Mouse (Mus musculus): ENCODE data around the gene Dnajb14. TPM values are rescaled to one million over a fixed set of nuclear protein-coding genes. Genes with fewer than 3 reads are reported as not detected.

Dnajb14 gene
- total RNA-seq (2014; rRNA removed), result 16.5 and 19.2 TPM in 2 replicates
- 6.5 and 14.9 TPM in 2 replicates for polyA plus RNA-seq (2015; fragmentation: Nextera tagmentation; extraction: Ambion mirVana)

DNA sequence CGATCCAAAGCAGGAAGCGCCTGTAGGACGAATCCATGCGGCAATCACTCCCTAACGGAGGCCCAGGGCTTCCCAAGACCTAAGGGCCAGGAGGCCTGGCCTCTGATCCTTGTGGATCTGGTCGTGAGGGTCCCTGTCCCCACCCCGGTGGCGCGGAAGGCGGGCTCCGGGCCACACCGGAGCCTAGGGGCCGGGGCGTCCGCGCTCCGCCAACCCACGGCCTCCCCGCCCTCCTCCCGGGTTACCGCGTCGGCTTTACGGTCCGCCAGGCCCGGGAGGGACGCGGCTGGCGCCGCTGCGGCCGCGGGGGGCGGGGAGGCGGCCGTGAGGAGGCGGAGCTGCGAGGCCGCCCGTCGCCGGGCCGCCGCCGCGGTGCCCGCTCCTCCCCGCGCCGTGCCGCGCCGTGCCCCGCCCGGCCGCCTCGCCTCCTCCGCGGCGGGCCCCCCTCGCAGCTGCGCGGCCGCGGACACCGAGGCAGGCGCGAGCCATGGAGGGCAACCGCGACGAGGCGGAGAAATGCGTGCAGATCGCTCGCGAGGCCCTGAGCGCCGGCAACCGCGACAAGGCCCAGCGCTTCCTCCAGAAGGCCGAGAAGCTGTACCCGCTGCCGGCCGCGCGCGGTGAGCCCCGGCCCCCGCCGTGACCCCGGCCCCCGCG, at the start of gene Dnajb14:
Dnajb14 (plus strand) TSS at position 239 of the 657 bp plus-strand sequence.
- Histone ChIP-seq H3K27me3 (ENCODE audit: insufficient read depth, low read length) (no peaks in the 10 kb centered on the region), H3K4me3 (ENCODE audit: low read depth, low read length) (peak within 1 kb of the TSS; percentile 70), H3K4me2 (ENCODE audit: low read depth) (peak within 1 kb of the TSS; percentile 84), H3K4me1 (ENCODE audit: insufficient read depth) (peaks cover 5% of the 10 kb centered on the region), H3K27ac (ENCODE audit: low read depth, low read length) (peak within 1 kb of the TSS; percentile 90), H3K9ac (peak within 1 kb of the TSS; percentile 84), H3K36me3 (ENCODE audit: insufficient read depth) (no peaks in the 10 kb centered on the region), H3K9me3 (ENCODE audit: low read length) (no peaks in the 10 kb centered on the region)
- WGBS, result under 1% methylated on average over 66 of the region's 94 CpGs
- DNase-seq, result peak; percentile 62
- no peak for TF ChIP-seq CTCF (IDR thresholded peaks at IDR 0.05; ENCODE audit: low read depth)
- ATAC-seq, result peak; percentile 4; the same call in 1 of the 2 replicates

DNA sequence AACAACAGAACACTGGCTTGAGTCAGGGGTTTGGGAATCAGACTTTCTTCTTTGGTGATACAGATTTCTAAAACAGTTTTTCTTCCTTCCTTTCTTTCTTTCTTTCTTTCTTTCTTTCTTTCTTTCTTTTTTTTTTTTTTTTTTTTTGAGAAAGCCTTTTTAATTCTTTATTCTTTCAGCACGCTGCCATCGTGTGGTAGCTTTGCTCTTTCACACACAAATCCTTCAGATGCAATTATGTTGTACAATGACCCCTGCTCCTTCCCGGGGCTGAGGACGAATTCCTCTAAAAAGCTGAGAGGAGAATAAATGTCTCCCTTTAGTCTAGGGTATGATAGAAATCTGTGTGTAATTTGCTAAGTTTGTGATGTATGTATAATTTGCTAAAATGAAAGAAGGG, 48.8 kb upstream of the Dnajb14 start:
- no peak overlapping the region for H3K4me2 ChIP-seq (ENCODE audit: low read depth)
- no peaks in the 10 kb centered on the region for H3K27me3 ChIP-seq (ENCODE audit: insufficient read depth, low read length)
- no peaks in the 10 kb centered on the region for H3K9me3 ChIP-seq (ENCODE audit: low read length)
- H3K4me1 ChIP-seq (ENCODE audit: insufficient read depth), result no peaks in the 10 kb centered on the region
- 3% methylated on average over 4 of the region's 4 CpGs for WGBS
- no peak overlapping the region for H3K27ac ChIP-seq (ENCODE audit: low read depth, low read length)
- peak; percentile 31 for DNase-seq
- H3K36me3 ChIP-seq (ENCODE audit: insufficient read depth), result no peaks in the 10 kb centered on the region
- H3K4me3 ChIP-seq (ENCODE audit: low read depth, low read length), result no peak overlapping the region
- H3K9ac ChIP-seq, result no peak overlapping the region
- ATAC-seq, result no peak
- TF ChIP-seq CTCF (IDR thresholded peaks at IDR 0.05; ENCODE audit: low read depth), result peak; percentile 54

- no peak overlapping the region for H3K4me3 ChIP-seq (ENCODE audit: low read depth, low read length)
- WGBS, result 66% methylated on average over 6 of the region's 6 CpGs
- ATAC-seq (no peak), DNase-seq (no peak)
- H3K27ac ChIP-seq (ENCODE audit: low read depth, low read length), result no peak overlapping the region
- H3K9ac ChIP-seq, result no peak overlapping the region
- no peaks in the 10 kb centered on the region for H3K27me3 ChIP-seq (ENCODE audit: insufficient read depth, low read length)
- H3K4me1 ChIP-seq (ENCODE audit: insufficient read depth), result no peaks in the 10 kb centered on the region
- no peak overlapping the region for H3K4me2 ChIP-seq (ENCODE audit: low read depth)
- TF ChIP-seq CTCF (IDR thresholded peaks at IDR 0.05; ENCODE audit: low read depth), result no peak
- H3K36me3 ChIP-seq (ENCODE audit: insufficient read depth), result no peaks in the 10 kb centered on the region
- no peaks in the 10 kb centered on the region for H3K9me3 ChIP-seq (ENCODE audit: low read length)
These were observed 46.6 kb upstream of the Dnajb14 start for GRCm38 (mm10) chr3:137820688-137821467.

DNA sequence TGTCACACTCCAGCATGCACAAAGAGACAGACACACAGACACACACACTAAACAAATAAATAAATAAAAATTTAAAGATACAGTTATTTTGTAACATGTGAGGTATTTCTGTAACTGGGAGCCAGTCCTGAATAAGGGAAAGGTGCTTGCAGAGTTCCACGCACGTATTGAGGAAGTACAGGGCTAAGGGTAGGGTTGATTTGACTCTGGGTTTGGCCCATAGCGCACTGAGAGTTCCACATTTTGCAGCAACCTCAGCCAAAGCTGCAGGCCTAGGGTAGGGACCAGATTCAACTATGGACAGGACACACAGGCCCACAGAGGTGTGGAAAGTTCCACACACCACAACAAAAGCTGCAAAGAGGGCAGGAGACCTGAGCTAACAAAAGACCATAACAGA, 44.2 kb upstream of the Dnajb14 start:
- no peak overlapping the region for H3K9ac ChIP-seq
- no peaks in the 10 kb centered on the region for H3K36me3 ChIP-seq (ENCODE audit: insufficient read depth)
- DNase-seq, result no peak
- H3K27ac ChIP-seq (ENCODE audit: low read depth, low read length), result no peak overlapping the region
- TF ChIP-seq CTCF (IDR thresholded peaks at IDR 0.05; ENCODE audit: low read depth), result no peak
- no peak for ATAC-seq
- no peak overlapping the region for H3K4me2 ChIP-seq (ENCODE audit: low read depth)
- no peaks in the 10 kb centered on the region for H3K4me1 ChIP-seq (ENCODE audit: insufficient read depth)
- H3K4me3 ChIP-seq (ENCODE audit: low read depth, low read length), result no peak overlapping the region
- WGBS, result 95% methylated on average over 3 of the region's 3 CpGs
- H3K27me3 ChIP-seq (ENCODE audit: insufficient read depth, low read length), result no peaks in the 10 kb centered on the region
- no peaks in the 10 kb centered on the region for H3K9me3 ChIP-seq (ENCODE audit: low read length)

DNA sequence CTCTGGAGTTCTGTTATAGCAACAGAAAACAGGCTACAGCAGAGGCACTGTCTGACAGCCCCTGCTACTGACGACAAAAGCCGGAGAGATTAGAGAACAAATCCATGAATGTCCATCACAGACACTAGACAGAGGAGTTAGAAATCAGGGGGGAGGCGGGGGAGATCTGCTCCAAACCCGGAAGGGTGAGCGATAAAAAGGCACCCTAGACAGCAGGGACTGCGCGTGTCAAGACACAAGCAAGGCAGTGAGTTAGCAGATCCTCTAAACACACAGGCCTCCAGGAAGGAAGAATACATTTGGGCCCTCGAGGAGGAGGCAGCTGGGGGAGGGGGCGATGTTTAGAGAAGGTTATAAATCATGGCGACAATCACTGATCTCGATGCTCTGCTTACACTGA, 39.8 kb upstream of the Dnajb14 start:
- WGBS, result 51% methylated on average over 11 of the region's 11 CpGs
- Histone ChIP-seq H3K27me3 (ENCODE audit: insufficient read depth, low read length) (no peaks in the 10 kb centered on the region), H3K4me1 (ENCODE audit: insufficient read depth) (no peaks in the 10 kb centered on the region), H3K9me3 (ENCODE audit: low read length) (no peaks in the 10 kb centered on the region), H3K4me2 (ENCODE audit: low read depth) (no peak overlapping the region), H3K27ac (ENCODE audit: low read depth, low read length) (no peak overlapping the region), H3K4me3 (ENCODE audit: low read depth, low read length) (no peak overlapping the region), H3K9ac (no peak overlapping the region), H3K36me3 (ENCODE audit: insufficient read depth) (no peaks in the 10 kb centered on the region)
- no peak for TF ChIP-seq CTCF (IDR thresholded peaks at IDR 0.05; ENCODE audit: low read depth)
- DNase-seq, result no peak
- ATAC-seq, result no peak

DNA sequence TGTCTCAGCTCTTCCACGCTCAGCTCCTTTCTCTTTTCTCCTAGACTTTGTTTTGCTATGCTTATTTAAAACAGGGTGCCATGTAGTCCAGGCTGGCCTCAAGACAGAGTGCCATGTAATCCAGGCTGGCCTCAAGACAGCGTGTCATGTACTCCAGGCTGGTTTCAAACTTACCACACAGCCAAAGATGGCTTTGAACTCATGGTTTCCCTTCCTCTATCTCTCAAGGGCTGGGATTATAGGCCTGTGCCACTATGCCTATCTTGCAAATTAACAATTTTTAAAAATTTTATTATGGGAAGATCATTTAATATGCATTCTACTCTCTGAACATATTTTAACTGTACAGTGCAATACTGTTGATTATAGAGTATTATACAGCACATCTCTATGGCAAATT, 36.3 kb upstream of the Dnajb14 start:
- Histone ChIP-seq H3K4me2 (ENCODE audit: low read depth) (no peak overlapping the region), H3K9ac (no peak overlapping the region), H3K27me3 (ENCODE audit: insufficient read depth, low read length) (no peaks in the 10 kb centered on the region), H3K9me3 (ENCODE audit: low read length) (no peaks in the 10 kb centered on the region), H3K36me3 (ENCODE audit: insufficient read depth) (no peaks in the 10 kb centered on the region), H3K4me3 (ENCODE audit: low read depth, low read length) (no peak overlapping the region), H3K27ac (ENCODE audit: low read depth, low read length) (no peak overlapping the region), H3K4me1 (ENCODE audit: insufficient read depth) (no peaks in the 10 kb centered on the region)
- WGBS, result 81% methylated on average over 2 of the region's 2 CpGs
- no peak for DNase-seq
- no peak for ATAC-seq
- no peak for TF ChIP-seq CTCF (IDR thresholded peaks at IDR 0.05; ENCODE audit: low read depth)

- no peak for DNase-seq
- H3K9ac ChIP-seq, result no peak overlapping the region
- no peak overlapping the region for H3K27ac ChIP-seq (ENCODE audit: low read depth, low read length)
- H3K4me1 ChIP-seq (ENCODE audit: insufficient read depth), result no peaks in the 10 kb centered on the region
- no peak overlapping the region for H3K4me3 ChIP-seq (ENCODE audit: low read depth, low read length)
- TF ChIP-seq CTCF (IDR thresholded peaks at IDR 0.05; ENCODE audit: low read depth), result no peak
- no peaks in the 10 kb centered on the region for H3K9me3 ChIP-seq (ENCODE audit: low read length)
- no peak for ATAC-seq
- H3K27me3 ChIP-seq (ENCODE audit: insufficient read depth, low read length), result no peaks in the 10 kb centered on the region
- no peak overlapping the region for H3K4me2 ChIP-seq (ENCODE audit: low read depth)
- H3K36me3 ChIP-seq (ENCODE audit: insufficient read depth), result no peaks in the 10 kb centered on the region
These were observed 34.3 kb upstream of the Dnajb14 start for GRCm38 (mm10) chr3:137833128-137833527.
